Mouse (Mus musculus) testis, adult 2 months (tissue): Measurements from ENCODE around the gene Mylpf. TPM values are rescaled to one million over a fixed set of nuclear protein-coding genes. Genes with fewer than 3 reads are reported as not detected.
"Not testable (repeated sequence)": the region's sequence is repeated elsewhere in the genome, so short reads cannot be mapped to it uniquely, and the experiment has no call there.

Experiments used
- H3K27ac ChIP-seq: fragments of 200-500 bp; 2 replicates; pipeline ENCODE4 v1.5.1; 2012; ENCODE audit warnings: low read depth, low read length; ENCODE audit not compliant: control insufficient read depth, insufficient read depth
- H3K27me3 ChIP-seq: fragments of 200-500 bp; 2 replicates; pipeline ENCODE4 v1.6.1; 2012; ENCODE audit warnings: mild to moderate bottlenecking, low read length, moderate library complexity; ENCODE audit not compliant: control insufficient read depth, insufficient read depth
- H3K36me3 ChIP-seq: fragments of 200-500 bp; 2 replicates; pipeline ENCODE4 v1.6.1; 2012; ENCODE audit warnings: mild to moderate bottlenecking, low read length; ENCODE audit not compliant: control insufficient read depth, insufficient read depth
- H3K4me1 ChIP-seq: fragments of 200-500 bp; 2 replicates; pipeline ENCODE4 v1.6.1; 2012; ENCODE audit warnings: low read length; ENCODE audit not compliant: control insufficient read depth, insufficient read depth
- H3K4me3 ChIP-seq: fragments of 200-500 bp; 2 replicates; pipeline ENCODE4 v1.5.1; 2012; ENCODE audit warnings: low read depth, mild to moderate bottlenecking, low read length, moderate library complexity, mixed read lengths; ENCODE audit not compliant: control insufficient read depth
- CTCF ChIP-seq: fragments of 200-500 bp; IDR thresholded peaks from 2 replicates; pipeline ENCODE4 v1.5.1; 2012; ENCODE audit warnings: low read depth, mild to moderate bottlenecking, inconsistent platforms, low read length, moderate library complexity; ENCODE audit not compliant: control insufficient read depth, insufficient read depth, insufficient replicate concordance
- POLR2A ChIP-seq: fragments of 200-500 bp; IDR thresholded peaks from 2 replicates; pipeline ENCODE4 v1.6.1; 2012; ENCODE audit warnings: low read depth, mild to moderate bottlenecking, inconsistent platforms, low read length, moderate library complexity; ENCODE audit not compliant: control insufficient read depth
- polyA plus RNA-seq: library from polyadenylated mRNA; depleted of rRNA; stranded (reverse); fragments of >200 nt; gene quantifications from 2 replicates; pipeline ENCODE4 v1.2.3, GENCODE M21; 2012

Mylpf gene
- polyA plus RNA-seq, 1 experiment, result 1.3 TPM

- Histone ChIP-seq H3K4me1 (peaks cover 11% of the 10 kb centered on the region), H3K36me3 (no peaks in the 10 kb centered on the region; the same call in 1 of the 2 replicates)
Measured at GRCm38 (mm10) chr7:127244658-127245510, 36.2 kb downstream of the Mylpf start.

GRCm38 (mm10) chr7:127250511-127250910 lies 41.8 kb downstream of the Mylpf start:
- not testable (repeated sequence) for H3K27me3 ChIP-seq, H3K4me3 ChIP-seq, H3K27ac ChIP-seq, H3K36me3 ChIP-seq, H3K4me1 ChIP-seq

More at GRCm38 (mm10) chr7:127244658-127245510, 36.2 kb downstream of the Mylpf start:
- H3K27ac ChIP-seq, result peak overlapping the region; percentile 90
- TF ChIP-seq CTCF (no peak), POLR2A (no peak)
- no peaks in the 10 kb centered on the region for H3K27me3 ChIP-seq
- H3K4me3 ChIP-seq, result peak overlapping the region; percentile 81

- no peaks in the 10 kb centered on the region; the same call in 1 of the 2 replicates for H3K36me3 ChIP-seq
- H3K27ac ChIP-seq, result no peak overlapping the region
- H3K4me1 ChIP-seq, result peaks cover 3% of the 10 kb centered on the region
- H3K4me3 ChIP-seq, result no peak overlapping the region
- TF ChIP-seq POLR2A (no peak), CTCF (no peak)
- H3K27me3 ChIP-seq, result no peaks in the 10 kb centered on the region
Measured at GRCm38 (mm10) chr7:127252414-127252813, 43.7 kb downstream of the Mylpf start.

- Histone ChIP-seq H3K27me3 (no peaks in the 10 kb centered on the region), H3K36me3 (no peaks in the 10 kb centered on the region; the same call in 1 of the 2 replicates), H3K4me1 (peaks cover 3% of the 10 kb centered on the region), H3K4me3 (peak overlapping the region; percentile 58), H3K27ac (0 out of 2 replicates have a peak overlapping the region, but pooled peaks have one; percentile 0)
- no peak for TF ChIP-seq CTCF
- no peak for TF ChIP-seq POLR2A
Measured at GRCm38 (mm10) chr7:127253341-127253740, 44.7 kb downstream of the Mylpf start.

GRCm38 (mm10) chr7:127253821-127254769 lies 45.4 kb downstream of the Mylpf start:
- Histone ChIP-seq H3K4me1 (peaks cover 3% of the 10 kb centered on the region), H3K27me3 (no peaks in the 10 kb centered on the region), H3K4me3 (peak overlapping the region; percentile 58), H3K36me3 (no peaks in the 10 kb centered on the region; the same call in 1 of the 2 replicates), H3K27ac (peak overlapping the region; percentile 86)
- TF ChIP-seq POLR2A, result 0 out of 2 replicates have a peak, but pooled peaks have one; percentile 37
- TF ChIP-seq CTCF, result no peak

- no peak overlapping the region for H3K4me3 ChIP-seq
- H3K4me1 ChIP-seq, result peaks cover 5% of the 10 kb centered on the region
- H3K27ac ChIP-seq, result no peak overlapping the region
- H3K27me3 ChIP-seq, result no peaks in the 10 kb centered on the region
- TF ChIP-seq CTCF (no peak), POLR2A (no peak)
- no peaks in the 10 kb centered on the region for H3K36me3 ChIP-seq
Measured at GRCm38 (mm10) chr7:127255008-127255407, 46.3 kb downstream of the Mylpf start.

- TF ChIP-seq CTCF (no peak), POLR2A (no peak)
- no peak overlapping the region for H3K4me3 ChIP-seq
- H3K36me3 ChIP-seq, result no peaks in the 10 kb centered on the region
- no peaks in the 10 kb centered on the region for H3K27me3 ChIP-seq
- H3K27ac ChIP-seq, result no peak overlapping the region
- peaks cover 12% of the 10 kb centered on the region for H3K4me1 ChIP-seq
Measured at GRCm38 (mm10) chr7:127255965-127256364, 47.3 kb downstream of the Mylpf start.
